Comparison of ENCODE assay signal across 8 mouse cellular contexts in the genomic region with DNA sequence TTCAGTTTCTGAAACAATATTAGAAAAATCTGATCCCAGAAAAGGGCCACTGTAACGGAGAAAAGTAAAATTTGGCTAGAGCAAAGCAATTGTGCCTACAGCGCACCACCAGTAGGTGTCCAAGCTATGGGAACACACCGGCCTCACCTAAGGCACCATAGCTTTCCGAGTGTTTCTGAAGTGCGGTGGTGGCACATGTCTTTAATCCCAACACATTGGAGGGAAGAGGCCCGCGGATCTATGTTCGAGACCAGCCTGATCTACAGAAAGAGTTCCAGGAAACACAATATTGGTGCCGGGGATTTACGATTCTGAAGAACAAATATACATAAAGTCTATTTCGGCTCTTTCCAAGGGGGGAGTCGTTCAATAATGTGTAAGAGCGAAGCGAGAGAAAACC. TPM values are rescaled to one million over a fixed set of nuclear protein-coding genes. Genes with fewer than 3 reads are reported as not detected.
DNase-seq lines count a peak whose midpoint lies in the region; ATAC-seq and TF ChIP-seq lines count a peak whose summit lies in the region.

No protein-coding gene starts in this region.

- peak; percentile 73 for DNase-seq in CH12.LX (ENCODE audit: extremely low read depth)
- DNase-seq in adrenal gland, postnatal 10 days: peak; percentile 63
- peak; percentile 66 for DNase-seq in embryonic facial prominence, embryonic 10.5 days (ENCODE audit: low spot score)
- peak; percentile 86 for DNase-seq in kidney, postnatal 0 days (ENCODE audit: low spot score)
- peak; percentile 69 for DNase-seq in liver, postnatal 0 days
- DNase-seq in thymus, adult 2 months: peak; percentile 61

- no peak for TF ChIP-seq EP300 in CH12.LX (IDR thresholded peaks at IDR 0.05; ENCODE audit: low read length)
- TF ChIP-seq EP300 in liver, postnatal 0 days (IDR thresholded peaks at IDR 0.05; ENCODE audit: low read depth): no peak; the same call in 1 of the 2 replicates

- H3K79me2 ChIP-seq in CH12.LX (replicated peaks; ENCODE audit: control insufficient read depth, extremely low read depth, insufficient read depth, poor library complexity, severe bottlenecking): no peaks in the 10 kb centered on the region; the same call in 1 of the 2 replicates

- peak; percentile 59 to 62 for TF ChIP-seq CTCF in CH12.LX (conservative IDR thresholded peaks at IDR 0.05 in 1 of 2, IDR thresholded peaks at IDR 0.05 in 1 of 2; ENCODE audit: low read depth in 2 of 2, low read length in 2 of 2)
- TF ChIP-seq CTCF in kidney, postnatal 0 days (IDR thresholded peaks at IDR 0.05; ENCODE audit: low read depth): peak; percentile 71
- TF ChIP-seq CTCF in liver, postnatal 0 days (IDR thresholded peaks at IDR 0.05; ENCODE audit: low read depth): peak; percentile 74
- 0 out of 2 replicates have a peak, but pooled peaks have one; percentile 34 for TF ChIP-seq CTCF in thymus, adult 2 months (IDR thresholded peaks at IDR 0.05; ENCODE audit: borderline replicate concordance, control insufficient read depth, extremely low read depth, insufficient read depth, low read length, poor library complexity)

- H3K9me3 ChIP-seq in CH12.LX (replicated peaks; ENCODE audit: low read length): no peaks in the 10 kb centered on the region
- no peaks in the 10 kb centered on the region for H3K9me3 ChIP-seq in embryonic facial prominence, embryonic 10.5 days
- H3K9me3 ChIP-seq in heart, embryonic 12.5 days (replicated peaks): no peaks in the 10 kb centered on the region
- H3K9me3 ChIP-seq in kidney, postnatal 0 days (replicated peaks; ENCODE audit: low read length): no peaks in the 10 kb centered on the region
- no peaks in the 10 kb centered on the region for H3K9me3 ChIP-seq in liver, postnatal 0 days (ENCODE audit: low read length)
- no peaks in the 10 kb centered on the region for H3K9me3 ChIP-seq in neural tube, embryonic 12.5 days

- 2% methylated on average over 14 of the region's 14 CpGs for WGBS in embryonic facial prominence, embryonic 10.5 days
- WGBS in heart, embryonic 12.5 days: 2% methylated on average over 14 of the region's 14 CpGs
- 2% methylated on average over 14 of the region's 14 CpGs for WGBS in kidney, postnatal 0 days
- 2% methylated on average over 14 of the region's 14 CpGs for WGBS in liver, postnatal 0 days (ENCODE audit: insufficient replicate concordance)
- WGBS in neural tube, embryonic 12.5 days: 3% methylated on average over 14 of the region's 14 CpGs
- WGBS in thymus, adult 2 months: 1% methylated on average over 14 of the region's 14 CpGs

- H3K9ac ChIP-seq in CH12.LX (ENCODE audit: insufficient read depth, low read depth): peak overlapping the region; percentile 59
- peak overlapping the region; percentile 77 for H3K9ac ChIP-seq in heart, embryonic 12.5 days
- H3K9ac ChIP-seq in kidney, postnatal 0 days (ENCODE audit: low read depth, low read length): peak overlapping the region; percentile 77
- H3K9ac ChIP-seq in liver, postnatal 0 days (replicated peaks): peak overlapping the region; percentile 91
- peak overlapping the region; percentile 81 for H3K9ac ChIP-seq in neural tube, embryonic 12.5 days

- H3K27ac ChIP-seq in CH12.LX (ENCODE audit: insufficient read depth, low read depth): peak overlapping the region; percentile 82
- H3K27ac ChIP-seq in embryonic facial prominence, embryonic 10.5 days (replicated peaks): peak overlapping the region; percentile 95
- H3K27ac ChIP-seq in heart, embryonic 12.5 days (ENCODE audit: poor library complexity, severe bottlenecking): peak overlapping the region; percentile 93
- peak overlapping the region; percentile 97 for H3K27ac ChIP-seq in kidney, postnatal 0 days
- H3K27ac ChIP-seq in liver, postnatal 0 days (ENCODE audit: low read depth): peak overlapping the region; percentile 99
- H3K27ac ChIP-seq in neural tube, embryonic 12.5 days: no peak overlapping the region
- H3K27ac ChIP-seq in thymus, adult 2 months (ENCODE audit: control insufficient read depth, insufficient read depth, low read length): peak overlapping the region; percentile 68

- peak; percentile 77 for ATAC-seq in heart, embryonic 12.5 days (ENCODE audit: insufficient number of reproducible peaks, low FRiP score)
- ATAC-seq in kidney, postnatal 0 days (replicated peaks; ENCODE audit: low FRiP score, low read depth): peak; percentile 67
- ATAC-seq in liver, postnatal 0 days: peak; percentile 71
- peak; percentile 13; the same call in 1 of the 2 replicates for ATAC-seq in neural tube, embryonic 12.5 days (ENCODE audit: low FRiP score, low read depth)

- TF ChIP-seq POLR2A in CH12.LX (IDR thresholded peaks at IDR 0.05; ENCODE audit: low read depth, low read length): no peak
- no peak for TF ChIP-seq POLR2A in thymus, adult 2 months (IDR thresholded peaks at IDR 0.05; ENCODE audit: control insufficient read depth, extremely low read depth, insufficient read depth, low read length, poor library complexity)

- peaks cover 1 to 14% of the 10 kb centered on the region in 2 experiments; a peak in 3 of 4 replicates for H3K4me1 ChIP-seq in CH12.LX (ENCODE audit: control insufficient read depth in 1 of 2, insufficient read depth in 2 of 2)
- peaks cover 7% of the 10 kb centered on the region for H3K4me1 ChIP-seq in embryonic facial prominence, embryonic 10.5 days
- H3K4me1 ChIP-seq in heart, embryonic 12.5 days (replicated peaks): peaks cover 7% of the 10 kb centered on the region
- H3K4me1 ChIP-seq in kidney, postnatal 0 days (replicated peaks; ENCODE audit: insufficient read depth, low read length): peaks cover 5% of the 10 kb centered on the region
- H3K4me1 ChIP-seq in liver, postnatal 0 days (ENCODE audit: insufficient read depth): peaks cover 10% of the 10 kb centered on the region
- H3K4me1 ChIP-seq in neural tube, embryonic 12.5 days: peaks cover 10% of the 10 kb centered on the region
- H3K4me1 ChIP-seq in thymus, adult 2 months (replicated peaks; ENCODE audit: control insufficient read depth, insufficient read depth, low read length): no peaks in the 10 kb centered on the region

- peak overlapping the region; percentile 65 for H3K4me2 ChIP-seq in CH12.LX (ENCODE audit: insufficient read depth, low read depth, poor library complexity, severe bottlenecking)
- peak overlapping the region; percentile 78 for H3K4me2 ChIP-seq in heart, embryonic 12.5 days
- peak overlapping the region; percentile 62 for H3K4me2 ChIP-seq in kidney, postnatal 0 days (ENCODE audit: low read length)
- H3K4me2 ChIP-seq in liver, postnatal 0 days (ENCODE audit: low read depth, low read length): peak overlapping the region; percentile 72
- H3K4me2 ChIP-seq in neural tube, embryonic 12.5 days (replicated peaks): peak overlapping the region; percentile 74

- dilution Hi-C loops in CH12.LX (cut with MboI; ENCODE audit: extremely low pct_ligation_motif_present, extremely low pct_unique_long_range_greater_than_20kb, low sequenced_read_pairs): no loop called here

- in situ Hi-C loops in CH12.LX (cut with MboI; ENCODE audit: low pct_ligation_motif_present, low pct_unique_long_range_greater_than_20kb, low sequenced_read_pairs): loop anchor here (10.0 kb wide), 1 partner anchor 237 kb away; no protein-coding TSS in a partner anchor

- peak overlapping the region; percentile 72 to 92 (median 88) for H3K4me3 ChIP-seq in CH12.LX (replicated peaks in 1 of 3; ENCODE audit: low read depth in 2 of 3, low read length in 2 of 3, poor library complexity in 1 of 3)
- H3K4me3 ChIP-seq in embryonic facial prominence, embryonic 10.5 days: peak overlapping the region; percentile 91
- H3K4me3 ChIP-seq in heart, embryonic 12.5 days: peak overlapping the region; percentile 74
- H3K4me3 ChIP-seq in kidney, postnatal 0 days (replicated peaks; ENCODE audit: low read depth, low read length): peak overlapping the region; percentile 52
- H3K4me3 ChIP-seq in liver, postnatal 0 days (ENCODE audit: low read depth, low read length): peak overlapping the region; percentile 70
- peak overlapping the region; percentile 79 for H3K4me3 ChIP-seq in neural tube, embryonic 12.5 days
- peak overlapping the region; percentile 96 for H3K4me3 ChIP-seq in thymus, adult 2 months (ENCODE audit: control insufficient read depth, insufficient read depth, low read length)

- peaks cover 6 to 46% of the 10 kb centered on the region in 2 experiments for H3K36me3 ChIP-seq in CH12.LX (replicated peaks in 1 of 2; ENCODE audit: control insufficient read depth in 1 of 2, insufficient read depth in 1 of 2, low read length in 1 of 2)
- H3K36me3 ChIP-seq in embryonic facial prominence, embryonic 10.5 days (replicated peaks): peaks cover 51% of the 10 kb centered on the region
- peaks cover 44% of the 10 kb centered on the region for H3K36me3 ChIP-seq in heart, embryonic 12.5 days
- peaks cover 4% of the 10 kb centered on the region; the same call in 1 of the 2 replicates for H3K36me3 ChIP-seq in kidney, postnatal 0 days (ENCODE audit: insufficient read depth, low read length)
- peaks cover 15% of the 10 kb centered on the region for H3K36me3 ChIP-seq in liver, postnatal 0 days (replicated peaks; ENCODE audit: insufficient read depth, low read length)
- peaks cover 38% of the 10 kb centered on the region for H3K36me3 ChIP-seq in neural tube, embryonic 12.5 days
- H3K36me3 ChIP-seq in thymus, adult 2 months (ENCODE audit: control insufficient read depth, insufficient read depth, low read length): peaks cover 12% of the 10 kb centered on the region

- no peaks in the 10 kb centered on the region for H3K27me3 ChIP-seq in CH12.LX (replicated peaks)
- H3K27me3 ChIP-seq in embryonic facial prominence, embryonic 10.5 days (replicated peaks; ENCODE audit: low read depth, poor library complexity, severe bottlenecking): no peaks in the 10 kb centered on the region
- no peaks in the 10 kb centered on the region for H3K27me3 ChIP-seq in heart, embryonic 12.5 days (replicated peaks)
- H3K27me3 ChIP-seq in kidney, postnatal 0 days (ENCODE audit: insufficient read depth, low read length): no peaks in the 10 kb centered on the region
- no peaks in the 10 kb centered on the region for H3K27me3 ChIP-seq in liver, postnatal 0 days (ENCODE audit: insufficient read depth, low read length)
- H3K27me3 ChIP-seq in neural tube, embryonic 12.5 days (replicated peaks): no peaks in the 10 kb centered on the region
- no peaks in the 10 kb centered on the region for H3K27me3 ChIP-seq in thymus, adult 2 months (ENCODE audit: control insufficient read depth, insufficient read depth, low read length)

- no peak; the same call in 1 of the 2 replicates for TF ChIP-seq RAD21 in CH12.LX (IDR thresholded peaks at IDR 0.05; ENCODE audit: low read depth, low read length)

RNA-seq across cellular contexts. Expression of a gene that starts 0.5 kb away (rescaled TPM):
- total RNA-seq in CH12.LX (2012; rRNA removed) (5.2 and 7.1 TPM in 2 replicates), CH12.LX (2014; rRNA removed) (8.1 and 8.6 TPM in 2 replicates)
- 8.5 and 8.7 TPM in 2 replicates for polyA plus RNA-seq in CH12.LX (2012; ENCODE audit: insufficient read length, low read depth)
- total RNA-seq in adrenal gland, postnatal 10 days (2021): 10 to 100 TPM; 15.3 to 17.7 TPM
- polyA plus RNA-seq in embryonic facial prominence, embryonic 10.5 days (2016; fragmentation: Nextera tagmentation; extraction: Ambion mirVana): 22.6 and 25.1 TPM in 2 replicates
- polyA plus RNA-seq in heart, embryonic 12.5 days (2016; fragmentation: Nextera tagmentation; extraction: Ambion mirVana): 16.2 and 18.0 TPM in 2 replicates
- 22.5 and 23.1 TPM in 2 replicates for polyA plus RNA-seq in kidney, postnatal 0 days (2015; fragmentation: Nextera tagmentation; extraction: Ambion mirVana)
- 9.5 and 10.4 TPM in 2 replicates for polyA plus RNA-seq in liver, postnatal 0 days (2015; fragmentation: Nextera tagmentation; extraction: Ambion mirVana)
- polyA plus RNA-seq in neural tube, embryonic 12.5 days (2016; fragmentation: Nextera tagmentation; extraction: Ambion mirVana): 25.1 and 27.8 TPM in 2 replicates
- 14.9 and 16.6 TPM in 2 replicates for polyA plus RNA-seq in thymus, adult 2 months (2012; rRNA removed)

RNA-seq across cellular contexts. Expression of a gene that starts 11.3 kb away (rescaled TPM):
- total RNA-seq in CH12.LX (2012; rRNA removed): not detected in 2 replicates
- not detected in 2 replicates for total RNA-seq in CH12.LX (2014; rRNA removed)
- not detected in 2 replicates for polyA plus RNA-seq in CH12.LX (2012; ENCODE audit: insufficient read length, low read depth)
- under 1 TPM in 1 of 2 experiments, not detected in 1; 0.85 TPM for total RNA-seq in adrenal gland, postnatal 10 days (2021)
- 0.69 and 2.5 TPM in 2 replicates for polyA plus RNA-seq in embryonic facial prominence, embryonic 10.5 days (2016; fragmentation: Nextera tagmentation; extraction: Ambion mirVana)
- polyA plus RNA-seq in heart, embryonic 12.5 days (2016; fragmentation: Nextera tagmentation; extraction: Ambion mirVana): 0.45 TPM in 1 of 2 replicates, not detected in the other
- not detected in 2 replicates for polyA plus RNA-seq in kidney, postnatal 0 days (2015; fragmentation: Nextera tagmentation; extraction: Ambion mirVana)
- polyA plus RNA-seq in liver, postnatal 0 days (2015; fragmentation: Nextera tagmentation; extraction: Ambion mirVana): not detected in 2 replicates
- polyA plus RNA-seq in neural tube, embryonic 12.5 days (2016; fragmentation: Nextera tagmentation; extraction: Ambion mirVana): 0.37 TPM in 1 of 2 replicates, not detected in the other
- 32.3 and 32.5 TPM in 2 replicates for polyA plus RNA-seq in thymus, adult 2 months (2012; rRNA removed)

RNA-seq across cellular contexts. Expression of a gene that starts 33.7 kb away (rescaled TPM):
- total RNA-seq in CH12.LX (2012; rRNA removed): 31.8 and 36.8 TPM in 2 replicates
- total RNA-seq in CH12.LX (2014; rRNA removed): 41.4 and 49.1 TPM in 2 replicates
- polyA plus RNA-seq in CH12.LX (2012; ENCODE audit: insufficient read length, low read depth): 34.0 and 36.1 TPM in 2 replicates
- total RNA-seq in adrenal gland, postnatal 10 days (2021): 10 to 100 TPM; 43.8 to 86.4 TPM
- polyA plus RNA-seq in embryonic facial prominence, embryonic 10.5 days (2016; fragmentation: Nextera tagmentation; extraction: Ambion mirVana): 214 and 222 TPM in 2 replicates
- 140 and 158 TPM in 2 replicates for polyA plus RNA-seq in heart, embryonic 12.5 days (2016; fragmentation: Nextera tagmentation; extraction: Ambion mirVana)
- polyA plus RNA-seq in kidney, postnatal 0 days (2015; fragmentation: Nextera tagmentation; extraction: Ambion mirVana): 119 and 122 TPM in 2 replicates
- 15.2 and 17.2 TPM in 2 replicates for polyA plus RNA-seq in liver, postnatal 0 days (2015; fragmentation: Nextera tagmentation; extraction: Ambion mirVana)
- 333 and 353 TPM in 2 replicates for polyA plus RNA-seq in neural tube, embryonic 12.5 days (2016; fragmentation: Nextera tagmentation; extraction: Ambion mirVana)
- polyA plus RNA-seq in thymus, adult 2 months (2012; rRNA removed): 73.1 and 83.4 TPM in 2 replicates

RNA-seq across cellular contexts. Expression of a gene that starts 40.8 kb away (rescaled TPM):
- 12.8 and 14.1 TPM in 2 replicates for total RNA-seq in CH12.LX (2012; rRNA removed)
- total RNA-seq in CH12.LX (2014; rRNA removed): 10.7 and 12.9 TPM in 2 replicates
- polyA plus RNA-seq in CH12.LX (2012; ENCODE audit: insufficient read length, low read depth): 8.7 TPM in 2 replicates
- 100 to 1,000 TPM; 149 to 167 TPM for total RNA-seq in adrenal gland, postnatal 10 days (2021)
- 68.2 and 73.0 TPM in 2 replicates for polyA plus RNA-seq in embryonic facial prominence, embryonic 10.5 days (2016; fragmentation: Nextera tagmentation; extraction: Ambion mirVana)
- 59.4 and 64.7 TPM in 2 replicates for polyA plus RNA-seq in heart, embryonic 12.5 days (2016; fragmentation: Nextera tagmentation; extraction: Ambion mirVana)
- 110 and 111 TPM in 2 replicates for polyA plus RNA-seq in kidney, postnatal 0 days (2015; fragmentation: Nextera tagmentation; extraction: Ambion mirVana)
- polyA plus RNA-seq in liver, postnatal 0 days (2015; fragmentation: Nextera tagmentation; extraction: Ambion mirVana): 69.6 and 80.4 TPM in 2 replicates
- 121 and 123 TPM in 2 replicates for polyA plus RNA-seq in neural tube, embryonic 12.5 days (2016; fragmentation: Nextera tagmentation; extraction: Ambion mirVana)
- polyA plus RNA-seq in thymus, adult 2 months (2012; rRNA removed): 14.9 and 15.8 TPM in 2 replicates

Comparison
In these comparisons a context has a peak if more than half of its experiments do, and no peak if none do; other contexts are left out.
1. ATAC-seq: peak in every context shown above with its lines; median percentile 77 in heart, embryonic 12.5 days; 71 in liver, postnatal 0 days; 67 in kidney, postnatal 0 days; 13 in neural tube, embryonic 12.5 days.